Mouse (Mus musculus) cerebellum, adult (tissue): ENCODE data around the gene Chaf1a.
"Not testable (repeated sequence)": the region's sequence is repeated elsewhere in the genome, so short reads cannot be mapped to it uniquely, and the experiment has no call there.

Source experiments
- ATAC-seq: cut with Nextera tagmentation; 2 replicates; pipeline ENCODE4 v1.9.2; 2017; ENCODE audit warnings: mild to moderate bottlenecking, moderate library complexity, mixed read lengths; ENCODE audit not compliant: insufficient number of reproducible peaks, low FRiP score, low TSS enrichment

Chaf1a gene

DNA sequence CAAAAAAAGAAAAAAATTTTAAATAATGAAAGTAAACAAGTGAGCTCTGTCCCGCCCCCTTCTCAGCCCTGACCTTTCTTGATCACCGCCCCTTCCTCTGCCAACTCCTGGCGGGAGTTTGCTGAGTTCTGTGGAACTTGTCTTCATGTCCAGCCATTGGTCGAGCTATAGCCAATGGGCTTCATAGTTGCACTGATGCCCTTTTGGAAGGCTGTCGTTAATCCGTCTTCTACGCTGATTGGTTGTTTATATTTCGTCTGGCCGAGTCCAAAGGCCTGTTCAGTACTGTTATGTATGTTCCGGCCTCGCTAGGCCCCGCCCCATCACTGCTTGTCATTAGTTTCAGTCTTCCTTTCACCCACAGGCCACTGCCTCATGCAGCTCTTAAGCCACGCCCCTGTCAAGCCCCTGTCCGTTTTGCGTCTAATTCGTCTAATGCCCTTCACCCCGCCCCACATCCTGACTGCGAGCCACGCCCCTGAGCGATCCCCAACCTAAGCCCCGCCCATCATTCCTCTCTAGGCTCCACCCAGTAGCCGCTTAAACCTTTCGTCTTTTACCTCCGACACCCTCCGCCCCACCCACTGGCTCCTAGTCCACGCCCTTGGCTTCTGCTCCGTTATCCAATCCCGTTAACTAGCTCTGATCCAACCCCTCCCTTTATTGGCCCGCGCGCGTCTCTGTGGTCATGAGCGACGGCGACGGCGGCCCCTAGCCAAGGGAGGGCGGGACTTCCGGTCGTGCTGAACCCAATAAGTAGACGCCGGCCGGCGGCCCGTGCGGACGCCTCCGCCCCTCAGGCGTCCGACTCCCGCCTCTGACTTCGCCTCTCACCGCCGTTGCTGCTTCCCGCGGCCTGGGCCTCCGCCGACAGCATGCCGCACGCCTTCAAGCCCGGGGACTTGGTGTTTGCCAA, 38.9 kb downstream of the Chaf1a start, which contains the start of gene Hdgfl2:
Gene Hdgfl2, plus strand, starts transcription at position 755 of the 916 bp plus-strand sequence.
- peak; percentile 82 for ATAC-seq

DNA sequence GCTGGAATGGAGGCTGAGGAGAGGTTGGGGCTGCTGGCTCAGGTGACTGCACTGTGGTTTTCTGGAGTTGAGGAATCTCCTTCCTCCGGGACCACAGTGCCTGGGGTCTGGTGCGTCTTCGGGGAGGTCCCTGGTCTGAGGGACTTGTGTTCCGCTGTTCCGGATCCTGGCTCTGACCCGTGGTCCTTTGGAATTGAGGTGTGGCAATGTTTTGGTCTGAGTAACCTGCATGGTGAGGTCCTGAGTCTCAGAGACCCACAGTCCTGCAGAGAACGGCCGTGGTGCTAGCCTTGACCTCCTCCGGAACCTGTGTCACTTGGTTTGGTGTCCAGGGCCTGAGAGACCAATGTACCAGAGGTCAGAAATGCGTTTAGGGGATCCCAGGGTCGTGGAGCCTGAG, 39.7 kb downstream of the Chaf1a start:
- no peak for ATAC-seq

DNA sequence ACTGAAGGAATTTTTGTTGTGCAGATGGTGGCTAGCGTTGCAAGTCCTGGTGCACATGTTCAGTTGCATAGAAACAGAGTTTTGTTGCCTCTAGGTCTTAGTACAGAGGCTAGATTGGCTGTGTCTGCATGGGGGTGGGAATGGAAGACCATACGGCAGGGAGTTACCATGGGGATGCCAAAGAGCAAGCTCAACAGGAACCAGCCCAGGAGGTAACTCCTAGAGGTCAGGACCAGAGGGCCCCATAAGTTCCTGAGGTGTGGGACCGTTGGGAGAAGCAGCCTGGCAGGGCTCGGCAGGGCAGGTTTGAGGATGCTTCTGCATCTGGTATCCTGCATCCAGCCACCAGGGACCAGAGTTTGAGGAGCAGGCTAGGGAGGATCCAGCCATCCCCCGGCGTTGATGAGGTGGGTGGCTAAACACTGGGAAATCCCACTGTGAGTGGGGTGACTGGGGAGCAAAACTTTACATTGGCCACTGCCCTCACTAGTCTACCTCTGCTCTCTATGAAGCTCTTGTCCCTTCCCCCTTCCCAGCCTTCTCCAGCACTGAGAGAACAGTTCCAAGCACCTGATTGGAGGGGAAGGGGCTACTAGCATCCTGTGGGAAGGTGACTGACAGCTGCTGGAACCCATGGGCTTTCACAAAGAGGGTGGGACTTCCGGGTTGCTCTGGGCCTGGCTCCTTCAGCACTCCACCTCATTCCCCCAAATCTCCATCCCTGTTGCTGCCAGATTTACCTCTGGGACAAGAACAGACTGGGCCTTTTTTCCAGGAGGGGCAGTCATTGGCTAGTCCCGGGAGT, 40.7 kb downstream of the Chaf1a start:
- ATAC-seq: no peak

- ATAC-seq: no peak
These were observed 52.1 kb downstream of the Chaf1a start for GRCm38 (mm10) chr17:56092312-56092711.

DNA sequence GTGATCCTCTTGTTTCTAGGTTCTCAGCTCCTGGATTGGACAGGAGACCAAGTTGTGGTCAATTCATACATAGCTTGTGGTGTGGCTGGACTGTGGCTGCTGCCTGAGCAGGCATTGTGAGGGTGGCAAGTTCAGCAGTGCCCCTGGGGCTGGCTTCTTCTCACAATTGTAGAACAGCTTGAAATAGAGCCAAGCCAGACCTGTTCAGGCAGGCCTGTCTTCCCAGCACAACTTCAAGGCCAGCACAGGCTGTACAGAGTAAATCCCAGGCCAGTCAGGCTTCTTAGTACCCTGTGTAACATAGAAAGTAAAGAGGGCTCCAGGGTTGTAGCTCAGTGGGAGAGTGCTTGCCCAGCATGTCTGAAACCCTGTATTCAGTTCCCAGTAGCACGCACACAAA, 52.6 kb downstream of the Chaf1a start:
- ATAC-seq: no peak

DNA sequence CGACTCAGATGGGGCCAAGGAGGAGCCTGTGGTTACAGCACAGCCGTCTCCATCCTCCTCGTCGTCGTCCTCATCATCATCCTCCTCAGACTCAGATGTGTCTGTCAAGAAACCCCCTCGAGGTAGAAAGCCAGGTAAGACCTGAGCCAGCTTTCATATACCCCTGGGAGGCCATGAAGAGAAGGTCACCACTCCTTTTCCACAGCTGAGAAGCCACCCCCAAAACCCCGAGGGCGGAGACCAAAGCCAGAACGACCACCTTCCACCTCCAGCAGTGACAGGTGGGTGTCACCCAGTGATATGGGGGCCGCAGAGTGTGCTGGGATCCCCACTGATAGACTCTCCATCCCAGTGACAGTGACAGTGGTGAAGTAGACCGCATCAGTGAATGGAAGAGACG, 56.6 kb downstream of the Chaf1a start:
- no peak for ATAC-seq

GRCm38 (mm10) chr17:56098180-56098579, 57.9 kb downstream of the Chaf1a start:
- no peak for ATAC-seq

GRCm38 (mm10) chr17:56098711-56099572, 58.7 kb downstream of the Chaf1a start:
- no peak for ATAC-seq

DNA sequence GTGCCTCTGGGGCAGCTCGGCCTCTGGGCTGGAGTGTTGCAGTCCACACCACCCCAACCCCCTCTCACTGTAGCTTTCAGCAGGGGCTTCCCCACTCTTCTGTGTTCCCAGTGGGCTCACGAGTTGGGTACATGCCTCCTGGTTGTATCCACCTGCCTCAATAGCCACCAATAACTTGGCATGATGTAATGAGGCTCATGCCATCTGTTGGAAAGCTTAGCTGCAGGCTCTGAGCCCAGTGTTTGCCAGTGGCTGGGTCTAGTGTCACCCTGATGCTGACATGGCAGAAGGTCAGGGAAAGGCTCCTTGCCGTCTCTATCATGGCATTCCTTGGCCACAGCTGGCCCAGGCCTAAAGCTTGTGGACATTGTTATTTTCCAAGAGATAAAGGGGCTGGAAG, 60.6 kb downstream of the Chaf1a start:
- no peak for ATAC-seq

GRCm38 (mm10) chr17:56102158-56102557, 61.9 kb downstream of the Chaf1a start:
- no peak for ATAC-seq

GRCm38 (mm10) chr17:56102927-56103326, 62.7 kb downstream of the Chaf1a start:
- no peak for ATAC-seq

GRCm38 (mm10) chr17:56103465-56104285, 63.4 kb downstream of the Chaf1a start:
- ATAC-seq: no peak

- not testable (repeated sequence) for ATAC-seq
These were observed 64.6 kb downstream of the Chaf1a start for GRCm38 (mm10) chr17:56104821-56105220.

- not testable (repeated sequence) for ATAC-seq
These were observed 66.2 kb downstream of the Chaf1a start for GRCm38 (mm10) chr17:56106436-56106835.

- no peak for ATAC-seq
These were observed 66.7 kb downstream of the Chaf1a start for GRCm38 (mm10) chr17:56106981-56107380.

DNA sequence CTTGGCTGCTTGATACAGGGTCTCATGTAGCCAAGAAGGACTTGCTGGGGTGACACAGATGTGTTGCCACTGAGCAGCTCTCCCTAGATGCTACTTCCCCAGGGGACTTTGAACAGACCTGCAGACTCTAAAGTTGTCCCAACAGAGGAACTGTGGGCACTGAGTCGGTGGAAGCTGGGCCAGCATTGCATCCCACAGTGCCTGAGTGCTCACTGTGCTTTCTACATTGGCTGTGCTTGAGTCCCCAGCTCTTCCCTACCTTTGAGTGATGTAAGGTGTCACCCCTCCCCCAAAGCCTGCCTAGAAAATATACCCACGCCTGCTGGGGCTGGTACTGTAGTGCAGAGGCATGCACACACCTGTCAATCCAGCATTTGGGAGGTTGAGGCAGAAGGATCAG, 67.5 kb downstream of the Chaf1a start:
- no peak for ATAC-seq

DNA sequence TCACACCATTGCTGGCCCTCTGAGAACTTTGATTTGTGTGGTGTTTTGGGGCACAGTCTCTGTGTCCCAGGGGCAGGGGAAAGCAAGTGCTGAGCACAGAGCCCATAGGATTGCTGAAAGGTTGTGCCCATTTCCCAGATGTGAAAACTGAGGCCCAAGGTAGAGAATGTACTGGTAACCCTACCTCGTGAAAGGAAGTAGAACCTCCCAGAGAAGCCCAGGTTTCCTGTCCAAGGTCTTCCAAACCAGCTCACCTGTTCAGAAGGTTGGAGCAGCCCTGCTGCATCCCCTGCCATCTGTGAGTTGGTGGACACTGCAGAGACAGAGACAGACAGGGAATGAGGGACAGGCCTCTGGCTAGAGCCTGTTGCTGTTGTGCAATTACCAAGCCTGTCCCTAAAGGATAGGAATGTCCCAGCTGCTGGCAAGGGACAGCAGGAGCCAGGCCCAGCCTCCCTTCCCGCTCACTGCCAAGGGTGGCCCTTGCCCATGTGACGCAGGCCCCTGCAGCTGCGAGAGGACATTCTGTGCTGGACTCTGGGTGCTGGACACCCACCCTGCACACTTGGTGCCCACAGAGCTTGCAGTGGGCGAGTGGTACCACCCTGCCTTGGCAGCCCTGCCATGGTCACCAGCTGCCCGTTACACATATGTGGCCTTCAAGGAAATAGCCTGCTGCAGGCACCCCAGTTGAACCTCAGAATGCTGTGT, 68.2 kb downstream of the Chaf1a start:
- ATAC-seq: peak; percentile 20; the same call in 1 of the 2 replicates

DNA sequence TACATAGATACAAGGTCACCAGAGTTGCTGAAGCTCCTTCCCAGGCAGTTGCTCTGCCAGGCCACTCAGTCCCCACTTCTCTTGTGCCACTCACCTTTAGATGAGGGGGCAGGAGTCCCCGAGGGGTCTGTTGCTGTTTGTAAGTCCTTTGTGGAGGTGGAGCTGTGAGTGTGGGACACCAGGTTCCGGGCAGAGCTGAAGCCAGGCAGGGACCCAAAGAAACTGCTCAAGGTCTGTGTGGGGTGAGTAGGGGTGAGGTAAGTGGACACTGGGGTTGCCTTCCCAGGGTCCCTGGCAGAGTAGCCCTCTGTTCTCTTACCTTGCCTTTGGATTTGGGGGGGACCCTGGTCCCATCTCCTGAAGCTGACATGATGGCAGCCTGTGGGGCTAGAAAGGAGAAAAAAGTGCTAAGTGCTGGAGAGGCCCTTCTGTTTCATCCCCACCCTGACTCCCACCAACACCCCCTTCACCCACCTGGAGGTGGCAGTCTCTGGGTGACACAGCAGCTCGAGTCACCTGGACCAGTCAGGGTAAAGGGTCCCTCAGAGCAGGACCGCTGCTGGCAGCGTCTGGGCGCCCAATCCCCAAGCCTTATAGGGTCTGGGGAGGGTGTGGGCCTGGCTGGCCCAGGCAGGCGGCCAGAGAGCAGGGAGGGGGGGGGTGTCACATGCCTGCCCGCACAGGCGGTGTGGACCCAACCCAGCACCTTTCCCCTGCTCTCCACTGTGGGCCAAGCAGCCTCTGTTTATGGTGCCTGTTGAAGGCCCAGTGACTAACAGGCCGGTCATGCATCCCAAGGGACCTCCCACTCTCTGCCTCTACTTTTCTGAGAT, 69.2 kb downstream of the Chaf1a start, which contains the start of gene Plin4:
Gene Plin4, minus strand, starts transcription at position 585 of the 833 bp plus-strand sequence.
- no peak for ATAC-seq
